Mouse (Mus musculus): ENCODE data around the gene Dynlt1f. TPM values are rescaled to one million over a fixed set of nuclear protein-coding genes. Genes with fewer than 3 reads are reported as not detected.
"Not testable (repeated sequence)": the region's sequence is repeated elsewhere in the genome, so short reads cannot be mapped to it uniquely, and the experiment has no call there.

The Dynlt1f gene
- polyA plus RNA-seq, 1 experiment from 2014 or later, result 242 TPM

DNA sequence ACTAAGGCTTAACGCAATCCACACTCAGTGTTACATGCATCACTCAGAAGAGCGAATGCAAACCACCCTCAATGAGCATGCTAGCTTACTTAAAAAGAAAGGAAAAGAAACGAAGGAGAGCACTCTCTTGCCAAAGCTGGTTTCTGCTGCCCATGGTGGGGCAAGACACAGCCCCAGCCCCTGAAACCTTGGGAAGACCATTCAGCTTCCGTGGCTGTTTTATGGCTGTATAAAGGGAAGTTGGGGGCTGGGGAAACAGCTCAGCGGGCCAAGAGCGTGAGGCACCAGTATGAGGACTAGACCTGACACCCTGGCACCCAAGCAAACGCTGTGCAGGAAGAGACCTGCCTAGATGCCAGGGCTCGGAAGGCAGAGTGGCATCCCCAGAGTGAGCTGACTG lies 17.3 kb downstream of the Dynlt1f start:
- not testable (repeated sequence) for H3K27me3 ChIP-seq; H3K9ac ChIP-seq; H3K27ac ChIP-seq (replicated peaks); H3K4me1 ChIP-seq (replicated peaks); H3K4me3 ChIP-seq; H3K36me3 ChIP-seq; H3K4me2 ChIP-seq; H3K9me3 ChIP-seq; ATAC-seq (ENCODE audit: low FRiP score, low read depth)
- 84% methylated on average over 8 of the region's 8 CpGs for WGBS

- ATAC-seq (ENCODE audit: low FRiP score, low read depth); H3K27me3 ChIP-seq; H3K9me3 ChIP-seq; H3K27ac ChIP-seq (replicated peaks); H3K4me2 ChIP-seq; H3K4me1 ChIP-seq (replicated peaks); H3K4me3 ChIP-seq; H3K9ac ChIP-seq; H3K36me3 ChIP-seq: not testable (repeated sequence)
- WGBS, result 92% methylated on average over 4 of the region's 4 CpGs
Measured at GRCm38 (mm10) chr17:6637434-6637833, 18.3 kb downstream of the Dynlt1f start.

DNA sequence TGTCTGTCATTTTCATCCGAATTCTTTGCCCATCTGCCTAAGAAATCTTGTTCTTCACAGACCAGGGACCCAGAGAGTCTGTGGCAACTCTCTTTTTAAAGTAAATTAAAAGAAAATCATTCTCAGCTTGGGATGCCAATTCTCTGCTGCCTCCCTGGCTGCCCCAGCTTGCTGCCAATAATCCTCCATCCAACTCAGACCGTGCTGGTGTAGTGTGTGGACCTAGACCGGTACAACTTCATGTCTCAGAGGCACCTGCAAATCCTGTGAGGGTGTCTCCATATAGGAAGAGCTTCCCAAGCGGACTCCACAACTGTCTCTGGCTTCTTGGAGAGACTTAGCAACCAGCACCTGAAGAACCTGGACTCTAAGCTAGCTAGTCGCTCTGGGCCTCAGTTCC lies 18.8 kb downstream of the Dynlt1f start:
- Histone ChIP-seq H3K36me3 (no peaks in the 10 kb centered on the region), H3K9me3 (no peaks in the 10 kb centered on the region), H3K4me3 (no peak overlapping the region), H3K27ac (replicated peaks) (no peak overlapping the region), H3K4me2 (no peak overlapping the region), H3K27me3 (no peaks in the 10 kb centered on the region), H3K4me1 (replicated peaks) (no peaks in the 10 kb centered on the region), H3K9ac (no peak overlapping the region)
- 87% methylated on average over 5 of the region's 5 CpGs for WGBS
- ATAC-seq (ENCODE audit: low FRiP score, low read depth), result no peak

DNA sequence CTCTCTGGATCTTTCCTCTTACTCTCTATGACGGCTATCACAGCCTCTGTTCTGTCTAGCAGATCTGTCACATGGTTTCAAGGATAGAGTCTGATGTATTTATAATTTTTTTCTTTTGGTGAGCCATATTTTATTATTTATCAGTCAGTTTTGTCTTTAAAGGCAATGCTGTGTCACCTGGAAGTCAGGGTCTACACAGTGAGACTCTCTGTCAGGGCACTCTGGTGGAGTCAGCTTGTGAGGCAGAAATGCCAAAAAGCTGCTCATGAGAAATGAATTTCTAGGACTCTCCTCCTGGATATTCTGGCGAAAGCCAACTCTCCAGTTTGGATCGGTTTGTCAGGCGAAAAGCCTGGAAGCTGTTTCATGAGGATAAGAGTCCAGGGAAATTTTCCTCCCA lies 19.9 kb downstream of the Dynlt1f start:
- not testable (repeated sequence) for H3K9ac ChIP-seq; H3K27me3 ChIP-seq; H3K36me3 ChIP-seq; H3K4me1 ChIP-seq (replicated peaks); H3K27ac ChIP-seq (replicated peaks); ATAC-seq (ENCODE audit: low FRiP score, low read depth); H3K4me3 ChIP-seq; H3K9me3 ChIP-seq; H3K4me2 ChIP-seq
- 100% methylated on average over 1 of the region's 4 CpGs for whole genome bisulfite sequencing

DNA sequence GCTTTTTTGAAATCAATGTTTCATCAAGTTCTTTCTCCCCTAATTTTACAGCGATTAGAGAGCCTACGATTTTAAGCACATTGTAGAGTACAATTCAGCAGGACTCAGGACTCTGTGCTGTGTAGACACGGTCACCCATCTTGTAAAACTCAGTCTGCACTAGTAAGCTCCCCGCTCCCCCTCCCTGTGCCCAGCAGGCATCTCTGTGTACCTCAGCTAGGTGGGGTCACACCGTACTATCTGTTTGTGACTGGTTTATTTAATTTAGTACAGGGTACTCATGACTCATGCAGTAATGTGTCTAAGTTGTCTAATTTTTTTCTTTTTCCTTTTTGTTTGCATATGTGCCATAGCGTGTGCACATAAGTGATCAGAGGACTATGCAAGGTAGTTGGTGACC lies 22.9 kb downstream of the Dynlt1f start:
- H3K9ac ChIP-seq; H3K27me3 ChIP-seq; H3K36me3 ChIP-seq; H3K4me3 ChIP-seq; H3K27ac ChIP-seq (replicated peaks); H3K4me1 ChIP-seq (replicated peaks); H3K9me3 ChIP-seq; ATAC-seq (ENCODE audit: low FRiP score, low read depth); H3K4me2 ChIP-seq: not testable (repeated sequence)
- WGBS, result 93% methylated on average over 6 of the region's 6 CpGs

DNA sequence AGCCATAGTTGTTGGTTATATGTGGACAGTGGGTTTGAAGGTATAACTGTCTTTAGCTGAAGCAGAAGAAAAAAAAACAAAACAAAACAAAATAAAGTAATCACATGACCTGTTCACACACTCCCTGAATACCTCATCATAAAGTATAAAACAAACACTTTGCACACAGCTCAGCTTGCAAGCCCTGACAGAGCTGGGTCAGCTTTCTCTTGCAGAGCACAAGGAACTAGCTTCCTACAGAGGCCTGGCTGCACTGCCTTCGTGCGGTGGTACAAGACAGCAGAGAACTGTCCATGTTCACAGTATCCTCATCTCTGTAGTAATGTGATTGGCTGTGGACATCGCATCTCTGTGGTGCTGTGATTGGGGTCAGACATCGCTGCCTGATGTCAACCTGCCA lies 25.3 kb downstream of the Dynlt1f start:
- 88% methylated on average over 4 of the region's 4 CpGs for WGBS
- not testable (repeated sequence) for H3K27ac ChIP-seq (replicated peaks); H3K36me3 ChIP-seq; ATAC-seq (ENCODE audit: low FRiP score, low read depth); H3K4me3 ChIP-seq; H3K27me3 ChIP-seq; H3K9ac ChIP-seq; H3K4me2 ChIP-seq; H3K9me3 ChIP-seq; H3K4me1 ChIP-seq (replicated peaks)

- H3K4me3 ChIP-seq; H3K4me1 ChIP-seq (replicated peaks); H3K27me3 ChIP-seq; H3K9me3 ChIP-seq; H3K27ac ChIP-seq (replicated peaks); H3K36me3 ChIP-seq; H3K9ac ChIP-seq; H3K4me2 ChIP-seq: not testable (repeated sequence)
- WGBS, result 63% methylated on average over 2 of the region's 6 CpGs
- peak; percentile 56; the same call in 1 of the 2 replicates for ATAC-seq (ENCODE audit: low FRiP score, low read depth)
Measured at GRCm38 (mm10) chr17:6624926-6625558, 30.7 kb downstream of the Dynlt1f start.

GRCm38 (mm10) chr17:6621976-6622375 lies 33.7 kb downstream of the Dynlt1f start:
- ATAC-seq (ENCODE audit: low FRiP score, low read depth); H3K27ac ChIP-seq (replicated peaks); H3K9ac ChIP-seq; H3K9me3 ChIP-seq; H3K4me2 ChIP-seq; H3K4me1 ChIP-seq (replicated peaks); H3K27me3 ChIP-seq; H3K36me3 ChIP-seq; H3K4me3 ChIP-seq: not testable (repeated sequence)
- 93% methylated on average over 11 of the region's 12 CpGs for WGBS

DNA sequence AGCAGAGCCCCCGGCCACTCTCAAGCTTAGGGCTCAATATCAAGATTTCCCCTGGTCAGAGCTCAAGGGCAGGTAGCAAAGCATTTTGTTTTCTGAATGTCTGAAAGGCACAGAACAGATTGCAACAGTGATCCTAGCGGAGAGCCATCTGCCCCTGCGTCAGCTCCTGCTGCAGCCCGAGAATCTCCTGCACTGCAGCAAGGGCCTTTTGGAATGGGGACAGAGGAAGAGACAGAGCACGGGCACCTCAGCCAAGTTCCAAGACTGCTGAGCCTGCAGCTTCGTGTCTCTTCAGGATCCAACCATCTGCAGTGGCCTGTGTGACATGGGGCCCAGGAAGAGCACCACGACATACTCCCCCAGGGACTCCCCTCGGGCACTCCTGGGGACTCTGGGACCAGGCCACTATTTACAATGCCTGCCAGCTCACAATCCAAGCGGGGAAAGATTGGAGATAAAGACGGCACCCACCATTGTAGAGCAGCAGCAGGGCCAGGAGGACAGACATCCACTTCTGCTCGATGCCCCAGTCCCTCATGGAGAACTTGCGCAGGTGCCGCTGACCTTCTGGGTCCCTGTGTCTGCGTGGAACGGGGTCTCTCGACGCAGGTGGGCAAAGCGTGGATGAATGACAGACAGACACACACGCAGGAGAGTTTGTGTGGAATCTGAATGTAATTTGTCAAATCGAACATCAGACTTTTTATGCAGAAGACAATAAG lies 34.8 kb downstream of the Dynlt1f start:
- H3K4me3 ChIP-seq; H3K36me3 ChIP-seq; H3K9me3 ChIP-seq; H3K27me3 ChIP-seq; H3K4me2 ChIP-seq; H3K4me1 ChIP-seq (replicated peaks); H3K27ac ChIP-seq (replicated peaks); ATAC-seq (ENCODE audit: low FRiP score, low read depth); H3K9ac ChIP-seq: not testable (repeated sequence)
- 82% methylated on average over 18 of the region's 20 CpGs for WGBS

DNA sequence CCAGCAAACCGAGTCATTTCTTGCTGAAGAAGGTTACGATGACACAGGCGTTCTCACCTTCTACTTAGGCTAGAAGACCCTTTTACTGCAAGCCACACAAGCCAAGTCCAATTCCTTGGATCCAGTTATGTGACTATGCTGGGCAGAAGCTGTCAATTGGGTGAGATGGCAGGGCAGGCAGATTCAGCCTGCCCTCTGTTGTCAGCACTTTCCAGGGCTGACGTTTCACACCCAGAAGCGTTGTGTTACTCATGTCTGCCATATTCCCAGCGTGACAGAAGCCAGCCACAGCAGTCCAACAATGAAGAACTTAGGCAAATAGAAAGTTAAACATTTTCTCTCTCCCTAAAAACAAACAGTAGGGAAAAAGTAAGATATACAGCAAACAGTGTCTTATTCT lies 35.7 kb downstream of the Dynlt1f start:
- 77% methylated on average over 5 of the region's 6 CpGs for WGBS
- not testable (repeated sequence) for ATAC-seq (ENCODE audit: low FRiP score, low read depth); H3K27me3 ChIP-seq; H3K9me3 ChIP-seq; H3K4me3 ChIP-seq; H3K27ac ChIP-seq (replicated peaks); H3K4me1 ChIP-seq (replicated peaks); H3K4me2 ChIP-seq; H3K9ac ChIP-seq; H3K36me3 ChIP-seq

DNA sequence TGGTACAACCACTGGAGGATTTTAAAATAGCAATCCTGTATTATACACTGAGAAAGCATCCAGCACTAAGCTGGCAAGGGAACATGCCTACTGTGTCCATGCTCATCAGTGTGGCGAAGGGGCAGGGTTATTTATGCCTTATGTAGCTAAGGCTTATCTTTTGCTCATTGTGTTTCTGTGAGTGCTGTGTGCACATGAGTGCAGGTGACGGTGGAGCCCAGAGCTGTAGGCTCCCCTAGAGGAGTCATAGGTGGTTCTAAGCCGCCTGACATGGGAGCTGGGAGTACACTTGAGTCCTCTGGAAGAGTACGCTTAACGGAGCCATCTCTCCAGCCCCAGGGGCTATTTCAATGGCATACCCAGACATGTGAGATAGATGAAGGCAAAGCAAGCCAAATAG lies 36.4 kb downstream of the Dynlt1f start:
- not testable (repeated sequence) for H3K27me3 ChIP-seq; H3K4me3 ChIP-seq; H3K9me3 ChIP-seq; ATAC-seq (ENCODE audit: low FRiP score, low read depth); H3K36me3 ChIP-seq; H3K27ac ChIP-seq (replicated peaks); H3K4me1 ChIP-seq (replicated peaks); H3K4me2 ChIP-seq; H3K9ac ChIP-seq
- WGBS, result 81% methylated on average over 5 of the region's 5 CpGs

- WGBS, result 46% methylated on average over 8 of the region's 13 CpGs
- not testable (repeated sequence) for H3K27me3 ChIP-seq; H3K27ac ChIP-seq (replicated peaks); H3K4me2 ChIP-seq; H3K4me3 ChIP-seq; H3K9ac ChIP-seq; H3K36me3 ChIP-seq; ATAC-seq (ENCODE audit: low FRiP score, low read depth); H3K4me1 ChIP-seq (replicated peaks); H3K9me3 ChIP-seq
Measured at GRCm38 (mm10) chr17:6617689-6618400, 37.9 kb downstream of the Dynlt1f start.

Data from hindbrain, embryonic 15.5 days (tissue).